Mouse (Mus musculus) common myeloid progenitor, adult 5-6 weeks (primary cell): ENCODE measurements around the gene Gtpbp1. TPM values are rescaled to one million over a fixed set of nuclear protein-coding genes. Genes with fewer than 3 reads are reported as not detected.

Experiments used
- ATAC-seq: replicated peaks from 2 replicates; pipeline ENCODE4 v1.8.0; 2016; ENCODE audit warnings: low read depth, mild to moderate bottlenecking, moderate TSS enrichment, inconsistent platforms; ENCODE audit not compliant: poor library complexity, severe bottlenecking
- total RNA-seq: library from RNA; stranded (forward); fragments of 200-1000, 187-1606 nt; gene quantifications from 2 replicates; pipeline ENCODE4 v1.2.3, GENCODE M21; 2017

Gene Gtpbp1
- total RNA-seq, 1 experiment from 2014 or later: 66.9 TPM

GRCm38 (mm10) chr15:79749162-79749561, 58.5 kb downstream of the Gtpbp1 start:
- ATAC-seq: 0 out of 2 replicates have a peak, but pooled peaks have one; percentile 9

GRCm38 (mm10) chr15:79750266-79750665, 59.6 kb downstream of the Gtpbp1 start:
- ATAC-seq: no peak

GRCm38 (mm10) chr15:79751772-79752171, 61.1 kb downstream of the Gtpbp1 start:
- ATAC-seq: peak; percentile 59

GRCm38 (mm10) chr15:79752742-79753419, 62.2 kb downstream of the Gtpbp1 start:
- peak; percentile 73 for ATAC-seq

GRCm38 (mm10) chr15:79753420-79753752, 62.7 kb downstream of the Gtpbp1 start:
- ATAC-seq: no peak; the same call in 1 of the 2 replicates

GRCm38 (mm10) chr15:79753873-79754272, 63.2 kb downstream of the Gtpbp1 start:
- ATAC-seq: no peak

GRCm38 (mm10) chr15:79755176-79755575, 64.5 kb downstream of the Gtpbp1 start:
- no peak for ATAC-seq

- ATAC-seq: no peak
These were observed 65.5 kb downstream of the Gtpbp1 start for GRCm38 (mm10) chr15:79755977-79756625.

GRCm38 (mm10) chr15:79757118-79757517, 66.5 kb downstream of the Gtpbp1 start:
- no peak for ATAC-seq

GRCm38 (mm10) chr15:79760956-79761355, 70.3 kb downstream of the Gtpbp1 start:
- ATAC-seq: no peak

GRCm38 (mm10) chr15:79763001-79763400, 72.4 kb downstream of the Gtpbp1 start:
- ATAC-seq: no peak

GRCm38 (mm10) chr15:79763601-79764246, 73.1 kb downstream of the Gtpbp1 start:
- ATAC-seq: no peak

GRCm38 (mm10) chr15:79764539-79765267, 74.1 kb downstream of the Gtpbp1 start:
- no peak for ATAC-seq

- no peak for ATAC-seq
These were observed 74.7 kb downstream of the Gtpbp1 start for GRCm38 (mm10) chr15:79765361-79765760.

- ATAC-seq: no peak
These were observed 75.5 kb downstream of the Gtpbp1 start for GRCm38 (mm10) chr15:79766168-79766567.

GRCm38 (mm10) chr15:79766586-79767071, 76.0 kb downstream of the Gtpbp1 start:
- no peak for ATAC-seq

- no peak for ATAC-seq
These were observed 76.8 kb downstream of the Gtpbp1 start for GRCm38 (mm10) chr15:79767327-79767961.

- ATAC-seq: peak; percentile 91
These were observed 77.7 kb downstream of the Gtpbp1 start for GRCm38 (mm10) chr15:79768302-79768701.

- ATAC-seq: no peak
These were observed 80.1 kb downstream of the Gtpbp1 start for GRCm38 (mm10) chr15:79770629-79771240.
